Mouse (Mus musculus) midbrain, embryonic 10.5 days (tissue): ENCODE measurements around the gene Gcgr. TPM values are rescaled to one million over a fixed set of nuclear protein-coding genes. Genes with fewer than 3 reads are reported as not detected.

Experiments used
- DNase-seq: peaks from one replicate; pipeline ENCODE4 v3.0.0-alpha.2; 2017; ENCODE audit warnings: low spot score
- H3K27ac ChIP-seq: fragments of 300-500 bp; sonication (generic); replicated peaks from 2 replicates; pipeline ENCODE4 v1.5.1; 2016; ENCODE audit warnings: mild to moderate bottlenecking
- H3K27me3 ChIP-seq: fragments of 300-500 bp; sonication (generic); 2 replicates; pipeline ENCODE4 v1.6.1; 2016; ENCODE audit warnings: low read depth, mild to moderate bottlenecking; ENCODE audit not compliant: poor library complexity, severe bottlenecking
- H3K36me3 ChIP-seq: fragments of 300-500 bp; sonication (generic); 2 replicates; pipeline ENCODE4 v1.6.1; 2016; ENCODE audit warnings: mild to moderate bottlenecking, moderate library complexity
- H3K4me1 ChIP-seq: fragments of 300-500 bp; sonication (generic); 2 replicates; pipeline ENCODE4 v1.6.1; 2016
- H3K4me3 ChIP-seq: fragments of 300-500 bp; sonication (generic); 2 replicates; pipeline ENCODE4 v1.5.1; 2016; ENCODE audit warnings: mild to moderate bottlenecking, moderate library complexity
- H3K9me3 ChIP-seq: fragments of 300-500 bp; sonication (generic); replicated peaks from 2 replicates; pipeline ENCODE4 v1.6.1; 2016; ENCODE audit warnings: mild to moderate bottlenecking
- WGBS: fragments of 180-500 bp; shearing (Covaris S2); methylation state at CpG from one replicate; pipeline ENCODE4 v1.1.7; 2016; 5-methylcytosine and 5-hydroxymethylcytosine counted together
- polyA plus RNA-seq: library from polyadenylated mRNA; unstranded; fragments of >200 nt; fragmentation: Nextera tagmentation; extraction: Ambion mirVana; gene quantifications from 2 replicates; pipeline ENCODE4 v1.2.1, GENCODE M21; 2016

The Gcgr gene
- polyA plus RNA-seq, 1 experiment from 2014 or later, result 0.26 TPM

- peaks cover 13% of the 10 kb centered on the region for H3K4me1 ChIP-seq
- H3K36me3 ChIP-seq, result no peaks in the 10 kb centered on the region
- H3K9me3 ChIP-seq, result no peaks in the 10 kb centered on the region
- H3K4me3 ChIP-seq, result no peak overlapping the region
- WGBS, result 84% methylated on average over 9 of the region's 9 CpGs
- H3K27ac ChIP-seq, result no peak overlapping the region
- peaks cover 53% of the 10 kb centered on the region for H3K27me3 ChIP-seq
- DNase-seq, result no peak
Measured at GRCm38 (mm10) chr11:120527690-120528354, 2.7 kb upstream of the Gcgr start.

- Histone ChIP-seq H3K4me3 (no peak overlapping the region), H3K27me3 (peaks cover 61% of the 10 kb centered on the region), H3K36me3 (no peaks in the 10 kb centered on the region), H3K4me1 (peaks cover 13% of the 10 kb centered on the region), H3K9me3 (no peaks in the 10 kb centered on the region), H3K27ac (no peak overlapping the region)
- WGBS, result 50% methylated on average over 4 of the region's 4 CpGs
- no peak for DNase-seq
Measured at GRCm38 (mm10) chr11:120528903-120529302, 1.6 kb upstream of the Gcgr start.

GRCm38 (mm10) chr11:120531646-120532045 lies 1.1 kb downstream of the Gcgr start:
- peaks cover 13% of the 10 kb centered on the region for H3K4me1 ChIP-seq
- peaks cover 69% of the 10 kb centered on the region for H3K27me3 ChIP-seq
- H3K9me3 ChIP-seq, result no peaks in the 10 kb centered on the region
- 32% methylated on average over 9 of the region's 9 CpGs for WGBS
- DNase-seq, result no peak
- 0 out of 2 replicates have a peak overlapping the region, but pooled peaks have one; percentile 11 for H3K4me3 ChIP-seq
- no peak overlapping the region for H3K27ac ChIP-seq
- no peaks in the 10 kb centered on the region for H3K36me3 ChIP-seq

GRCm38 (mm10) chr11:120534093-120534492 lies 3.6 kb downstream of the Gcgr start:
- H3K36me3 ChIP-seq, result no peaks in the 10 kb centered on the region
- peaks cover 21% of the 10 kb centered on the region for H3K4me1 ChIP-seq
- H3K4me3 ChIP-seq, result no peak overlapping the region
- no peaks in the 10 kb centered on the region for H3K9me3 ChIP-seq
- peaks cover 57% of the 10 kb centered on the region for H3K27me3 ChIP-seq
- 87% methylated on average over 8 of the region's 8 CpGs for WGBS
- DNase-seq, result no peak
- H3K27ac ChIP-seq, result no peak overlapping the region

DNA sequence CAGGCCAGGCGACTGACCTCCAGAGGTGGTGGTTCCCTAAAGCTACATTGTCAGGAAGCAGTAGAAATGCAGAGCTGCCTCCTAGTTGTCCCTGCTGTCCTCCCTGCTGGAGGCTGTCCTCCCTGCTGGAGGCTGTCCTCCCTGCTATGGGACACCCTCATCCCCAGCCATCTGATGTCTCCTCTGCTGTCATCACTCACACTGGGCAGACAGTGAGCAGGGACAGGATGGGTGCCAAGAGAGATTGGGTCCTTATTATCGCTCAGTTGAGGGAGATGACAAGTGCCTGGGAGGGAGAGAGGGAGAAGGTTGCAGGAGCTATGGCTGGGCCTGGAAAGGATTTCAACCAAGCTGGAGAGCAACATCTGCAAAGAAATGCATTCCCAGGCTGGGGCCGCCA lies 4.6 kb downstream of the Gcgr start:
- H3K27me3 ChIP-seq, result peaks cover 47% of the 10 kb centered on the region
- no peak for DNase-seq
- 78% methylated on average over 3 of the region's 3 CpGs for WGBS
- no peaks in the 10 kb centered on the region for H3K9me3 ChIP-seq
- no peak overlapping the region for H3K27ac ChIP-seq
- no peak overlapping the region; the same call in 1 of the 2 replicates for H3K4me3 ChIP-seq
- peaks cover 31% of the 10 kb centered on the region for H3K4me1 ChIP-seq
- H3K36me3 ChIP-seq, result no peaks in the 10 kb centered on the region

DNA sequence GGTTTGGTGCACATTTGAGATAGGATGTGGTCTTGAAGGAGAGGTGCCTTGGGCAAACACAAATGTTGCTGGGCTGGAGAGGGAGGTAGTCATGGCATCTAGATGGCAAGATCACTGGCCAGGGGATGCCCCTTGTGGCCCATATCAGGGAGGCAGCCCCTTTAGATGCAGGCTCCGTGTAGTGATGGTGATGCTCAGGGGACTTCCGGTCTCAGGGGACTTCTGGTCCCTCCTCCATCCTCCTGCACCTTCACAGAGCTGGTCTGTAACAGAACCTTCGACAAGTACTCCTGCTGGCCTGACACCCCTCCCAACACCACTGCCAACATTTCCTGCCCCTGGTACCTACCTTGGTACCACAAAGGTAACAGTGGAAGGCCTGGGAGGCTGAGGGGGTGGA lies 5.3 kb downstream of the Gcgr start:
- Histone ChIP-seq H3K36me3 (no peaks in the 10 kb centered on the region), H3K4me1 (peaks cover 31% of the 10 kb centered on the region), H3K27ac (no peak overlapping the region), H3K9me3 (no peaks in the 10 kb centered on the region), H3K27me3 (peaks cover 40% of the 10 kb centered on the region), H3K4me3 (no peak overlapping the region)
- DNase-seq, result no peak
- WGBS, result 84% methylated on average over 3 of the region's 3 CpGs

DNA sequence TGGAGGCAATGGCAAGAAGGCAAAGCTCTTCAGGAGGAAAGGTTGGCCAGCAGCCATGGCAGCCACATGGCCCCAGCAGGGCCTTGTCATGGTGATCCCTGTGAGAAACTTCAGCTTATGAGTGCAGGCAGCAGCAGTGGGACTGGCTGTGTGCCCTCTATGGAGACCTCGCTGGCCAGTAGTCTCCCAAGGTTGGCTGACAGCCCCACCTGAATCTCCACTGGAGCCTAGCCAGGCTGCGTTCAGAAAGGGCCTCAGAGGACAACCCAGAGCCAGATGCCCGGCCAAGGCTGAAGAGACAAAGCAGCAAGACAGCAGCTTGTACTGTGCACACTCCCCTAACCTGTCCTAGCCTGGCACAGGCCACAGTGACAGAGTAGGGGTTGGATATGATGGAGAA lies 8.0 kb downstream of the Gcgr start:
- Histone ChIP-seq H3K4me3 (no peak overlapping the region), H3K27me3 (peaks cover 13% of the 10 kb centered on the region), H3K9me3 (no peaks in the 10 kb centered on the region), H3K36me3 (peaks cover 18% of the 10 kb centered on the region), H3K4me1 (peaks cover 27% of the 10 kb centered on the region), H3K27ac (peak overlapping the region; percentile 79; the same call in 1 of the 2 replicates)
- WGBS, result 81% methylated on average over 3 of the region's 3 CpGs
- no peak for DNase-seq

- Histone ChIP-seq H3K4me3 (no peak overlapping the region), H3K27me3 (peaks cover 12% of the 10 kb centered on the region), H3K27ac (peak overlapping the region; percentile 79), H3K9me3 (no peaks in the 10 kb centered on the region), H3K36me3 (peaks cover 22% of the 10 kb centered on the region), H3K4me1 (peaks cover 27% of the 10 kb centered on the region)
- 53% methylated on average over 8 of the region's 8 CpGs for WGBS
- no peak for DNase-seq
Measured at GRCm38 (mm10) chr11:120538955-120539284, 8.4 kb downstream of the Gcgr start.

DNA sequence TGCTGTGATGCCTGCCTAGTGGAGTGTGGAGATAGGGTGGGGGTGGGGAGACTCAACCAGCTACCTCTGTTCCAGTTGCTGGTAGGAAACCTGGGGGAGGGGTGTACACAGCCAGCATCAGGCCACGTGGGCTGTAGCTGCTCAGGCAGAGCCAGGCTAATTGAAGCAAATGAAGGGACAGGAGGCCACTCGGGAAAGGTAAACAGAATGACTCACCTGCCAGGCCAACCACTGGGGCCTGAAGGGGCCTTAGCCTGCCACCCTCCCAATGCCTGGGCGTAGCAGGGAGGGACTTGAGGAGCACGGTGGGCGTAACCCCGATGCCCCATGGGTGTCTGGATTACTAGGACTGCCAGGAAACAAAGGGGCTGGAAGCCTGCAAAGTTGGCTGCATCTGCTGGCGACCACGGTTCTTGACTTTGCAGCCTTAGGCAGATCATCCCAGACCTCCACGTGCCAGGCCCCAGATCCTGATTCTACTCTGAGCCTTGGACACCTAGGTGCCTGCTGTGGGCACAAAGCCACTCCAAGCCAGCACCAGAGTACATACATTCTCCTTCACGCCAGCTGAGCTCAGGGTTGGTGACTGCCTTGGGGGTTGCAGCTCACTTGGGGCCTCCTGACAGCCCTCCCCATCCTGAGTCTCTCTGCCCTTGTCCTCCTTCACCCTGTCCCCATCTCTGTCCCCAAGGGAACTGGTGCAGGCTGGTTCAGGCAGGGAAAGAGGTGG lies 9.0 kb downstream of the Gcgr start:
- peak overlapping the region; percentile 22; the same call in 1 of the 2 replicates for H3K4me3 ChIP-seq
- H3K27me3 ChIP-seq, result peaks cover 11% of the 10 kb centered on the region; the same call in 1 of the 2 replicates
- no peak for DNase-seq
- H3K4me1 ChIP-seq, result peaks cover 27% of the 10 kb centered on the region
- peaks cover 27% of the 10 kb centered on the region for H3K36me3 ChIP-seq
- peak overlapping the region; percentile 79 for H3K27ac ChIP-seq
- H3K9me3 ChIP-seq, result no peaks in the 10 kb centered on the region
- WGBS, result 21% methylated on average over 10 of the region's 10 CpGs

- H3K4me1 ChIP-seq, result peaks cover 27% of the 10 kb centered on the region
- no peak overlapping the region for H3K27ac ChIP-seq
- H3K36me3 ChIP-seq, result peaks cover 50% of the 10 kb centered on the region
- no peaks in the 10 kb centered on the region for H3K9me3 ChIP-seq
- WGBS, result 36% methylated on average over 4 of the region's 4 CpGs
- 0 out of 2 replicates have a peak, but pooled peaks cover 2% of the 10 kb centered on the region for H3K27me3 ChIP-seq
- DNase-seq, result no peak
- no peak overlapping the region; the same call in 1 of the 2 replicates for H3K4me3 ChIP-seq
Measured at GRCm38 (mm10) chr11:120541907-120542306, 11.4 kb downstream of the Gcgr start.

- H3K9me3 ChIP-seq, result no peaks in the 10 kb centered on the region
- 85% methylated on average over 6 of the region's 6 CpGs for WGBS
- H3K4me1 ChIP-seq, result peaks cover 27% of the 10 kb centered on the region
- H3K4me3 ChIP-seq, result no peak overlapping the region; the same call in 1 of the 2 replicates
- H3K36me3 ChIP-seq, result peaks cover 55% of the 10 kb centered on the region
- DNase-seq, result no peak
- H3K27ac ChIP-seq, result no peak overlapping the region
- H3K27me3 ChIP-seq, result no peaks in the 10 kb centered on the region
Measured at GRCm38 (mm10) chr11:120542376-120542775, 11.9 kb downstream of the Gcgr start.

DNA sequence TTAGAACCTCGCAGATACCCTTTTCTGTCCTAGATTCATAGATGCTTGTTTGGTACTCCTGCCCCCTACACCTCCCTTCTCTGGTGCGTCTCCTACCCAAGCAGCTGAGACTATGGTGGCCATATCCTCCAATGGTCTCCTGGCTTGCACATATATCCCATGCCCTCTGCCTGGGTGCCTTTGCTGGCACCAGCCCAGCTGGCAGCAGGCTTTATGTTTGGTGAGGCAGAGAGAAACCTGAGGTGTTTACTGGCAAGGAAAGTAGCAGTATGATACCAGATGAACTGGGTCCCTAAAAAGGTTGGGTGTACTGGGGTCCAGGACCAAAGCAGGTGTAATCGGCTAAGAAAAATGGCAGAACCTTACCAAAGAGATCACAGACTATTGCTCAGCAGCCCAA lies 15.5 kb downstream of the Gcgr start:
- Histone ChIP-seq H3K4me1 (peaks cover 35% of the 10 kb centered on the region), H3K27ac (no peak overlapping the region), H3K9me3 (no peaks in the 10 kb centered on the region), H3K4me3 (no peak overlapping the region), H3K36me3 (peaks cover 57% of the 10 kb centered on the region), H3K27me3 (no peaks in the 10 kb centered on the region)
- no peak for DNase-seq
- 89% methylated on average over 3 of the region's 3 CpGs for WGBS

GRCm38 (mm10) chr11:120547469-120547868 lies 17.0 kb downstream of the Gcgr start:
- H3K9me3 ChIP-seq, result no peaks in the 10 kb centered on the region
- peak overlapping the region; percentile 100; the same call in 1 of the 2 replicates for H3K4me3 ChIP-seq
- H3K27ac ChIP-seq, result no peak overlapping the region
- 74% methylated on average over 2 of the region's 2 CpGs for WGBS
- peaks cover 49% of the 10 kb centered on the region for H3K36me3 ChIP-seq
- no peaks in the 10 kb centered on the region for H3K27me3 ChIP-seq
- H3K4me1 ChIP-seq, result peaks cover 35% of the 10 kb centered on the region
- DNase-seq, result no peak
